Mouse (Mus musculus) kidney, adult 8-10 months (tissue): ENCODE results near the gene Lim2.
A peak's percentile ranks its signal among the peaks of the same experiment; 100 is the strongest.

Source experiments
- DNase-seq, 2 experiments: peaks; one replicate each; pipeline ENCODE4 v3.0.0; 2022

Lim2 gene

DNA sequence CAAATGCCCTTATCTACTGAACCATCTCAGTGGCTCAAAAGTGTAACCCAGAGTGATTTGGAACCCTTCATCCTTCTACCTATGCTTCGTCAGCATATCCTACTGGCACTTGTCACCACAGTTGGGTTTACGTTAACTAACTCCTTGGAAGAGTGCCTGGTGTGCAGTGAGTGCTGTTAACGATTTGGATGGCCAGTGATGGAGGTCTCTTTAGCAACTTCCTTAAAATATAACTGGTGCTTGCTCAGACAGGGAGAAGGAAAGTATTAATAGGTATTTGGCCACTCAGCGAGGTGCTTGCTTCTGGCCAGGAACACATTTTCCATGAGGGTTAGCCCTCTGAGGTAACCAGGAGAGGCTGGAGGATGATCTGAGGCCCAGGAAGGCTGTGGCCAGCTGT lies 20.3 kb downstream of the Lim2 start:
- peak; percentile 83 to 88 for DNase-seq

DNA sequence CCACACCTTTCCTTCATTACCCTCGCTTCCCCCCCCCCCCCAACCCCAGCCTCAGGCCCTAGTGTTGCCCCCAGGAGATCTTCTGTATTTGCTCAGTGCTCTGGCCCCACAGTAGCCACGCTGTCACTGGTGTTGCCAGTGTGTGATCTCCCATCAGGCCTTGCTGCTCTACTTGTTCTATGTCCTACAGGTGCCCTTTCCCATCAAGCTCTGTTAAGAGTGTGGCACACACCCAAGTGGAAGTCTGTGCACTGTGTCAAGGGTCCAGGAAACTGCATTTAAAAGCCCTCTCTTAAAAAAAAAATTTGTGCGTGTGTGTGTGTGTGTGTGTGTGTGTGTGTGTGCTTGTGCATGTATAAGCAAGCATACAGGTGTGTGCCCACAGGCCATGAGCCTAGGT lies 20.8 kb downstream of the Lim2 start:
- DNase-seq = peak; percentile 50 to 67

DNA sequence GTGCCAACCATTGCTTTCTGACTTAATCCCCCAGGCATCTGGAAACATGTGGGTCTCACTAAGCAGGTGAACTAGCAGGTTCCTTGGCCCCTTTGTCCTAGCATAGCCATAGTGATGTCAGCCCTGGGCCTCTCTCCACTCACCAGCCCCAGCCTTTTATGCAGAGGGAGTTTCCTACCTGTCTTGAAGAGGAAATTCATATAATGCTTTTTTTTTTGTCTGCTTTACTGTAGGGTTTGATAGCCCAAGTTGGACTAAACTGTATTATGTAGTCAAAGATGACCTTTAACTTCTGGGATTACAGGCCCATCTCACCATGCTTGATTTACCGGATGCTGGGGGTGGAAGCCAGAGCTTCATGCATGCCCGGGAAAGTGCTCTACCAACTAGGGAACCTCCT lies 22.3 kb downstream of the Lim2 start:
- no peak for DNase-seq

DNA sequence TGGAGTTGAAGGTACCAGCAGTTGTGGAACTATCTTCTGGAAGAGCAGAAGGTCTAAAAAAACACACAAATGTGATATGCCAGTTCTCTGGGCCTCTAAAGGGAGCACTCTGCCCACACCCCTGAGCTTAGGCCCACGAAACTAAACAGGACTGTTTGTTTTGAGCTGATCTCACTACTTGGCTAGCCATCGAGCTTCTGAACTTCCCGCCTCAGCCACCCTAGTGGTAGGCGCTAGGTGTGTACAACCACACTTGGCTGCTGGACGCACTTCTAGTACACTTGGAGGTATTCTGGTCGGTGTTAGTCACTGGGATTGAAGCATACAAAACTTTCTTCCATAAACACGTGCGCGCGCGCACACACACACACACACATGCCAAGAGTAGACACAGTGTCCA lies 24.3 kb downstream of the Lim2 start:
- no peak for DNase-seq

DNA sequence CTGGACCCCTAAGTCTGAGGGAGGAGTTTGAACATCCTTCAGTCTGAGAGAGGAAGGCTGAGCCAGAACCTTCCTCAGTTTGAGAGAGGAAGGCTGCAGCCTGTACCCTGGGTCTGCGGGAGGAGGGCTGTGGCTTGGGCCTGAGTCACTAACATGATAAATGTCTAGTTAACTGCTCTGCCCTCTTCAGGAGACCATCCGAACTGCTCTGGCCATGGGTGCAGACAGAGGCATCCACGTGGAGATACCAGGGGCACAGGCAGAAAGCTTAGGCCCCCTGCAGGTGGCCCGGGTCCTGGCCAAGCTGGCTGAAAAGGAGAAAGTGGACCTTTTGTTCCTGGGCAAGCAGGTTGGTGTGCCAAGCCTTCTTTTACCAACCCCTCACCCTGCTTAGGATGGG lies 25.1 kb downstream of the Lim2 start:
- peak in 1 of 2 experiments; percentile 50 for DNase-seq

DNA sequence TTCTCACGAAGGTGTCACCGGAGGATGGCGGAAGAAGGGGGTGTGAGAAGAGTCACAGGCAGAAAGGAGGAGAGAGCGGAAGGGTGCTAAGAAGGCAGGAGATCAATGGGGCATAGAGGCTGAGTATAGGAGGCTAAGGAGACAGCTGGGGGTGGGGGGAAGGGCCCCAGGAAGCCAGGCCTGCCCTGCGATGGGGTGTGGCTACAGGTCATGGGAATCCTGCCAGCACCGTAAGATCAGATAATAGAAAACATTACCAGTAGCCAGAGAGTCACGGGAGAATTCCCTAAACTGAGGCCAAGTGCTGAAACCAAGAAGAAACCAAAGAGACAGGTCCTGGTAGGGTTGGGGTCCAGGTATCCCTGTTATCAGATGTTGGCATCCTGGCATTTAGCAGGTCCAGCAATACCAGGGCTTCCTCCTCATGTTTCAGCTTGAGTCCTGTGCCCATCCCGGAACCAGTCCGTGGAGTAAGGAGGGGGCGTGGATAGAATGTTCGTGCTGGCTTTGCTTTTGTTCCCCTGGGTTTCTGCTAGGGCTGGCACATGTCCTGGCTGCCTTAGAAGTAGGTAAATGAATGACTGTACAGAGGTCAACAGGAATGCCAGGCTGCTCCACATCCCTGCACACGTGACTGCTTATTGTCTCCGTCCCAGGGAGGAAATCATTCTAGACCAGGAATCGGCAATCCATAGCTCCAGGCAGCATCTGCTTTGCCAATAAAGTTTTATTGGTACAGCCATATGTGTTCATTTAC lies 26.3 kb downstream of the Lim2 start:
- DNase-seq = peak; percentile 83 to 85

DNA sequence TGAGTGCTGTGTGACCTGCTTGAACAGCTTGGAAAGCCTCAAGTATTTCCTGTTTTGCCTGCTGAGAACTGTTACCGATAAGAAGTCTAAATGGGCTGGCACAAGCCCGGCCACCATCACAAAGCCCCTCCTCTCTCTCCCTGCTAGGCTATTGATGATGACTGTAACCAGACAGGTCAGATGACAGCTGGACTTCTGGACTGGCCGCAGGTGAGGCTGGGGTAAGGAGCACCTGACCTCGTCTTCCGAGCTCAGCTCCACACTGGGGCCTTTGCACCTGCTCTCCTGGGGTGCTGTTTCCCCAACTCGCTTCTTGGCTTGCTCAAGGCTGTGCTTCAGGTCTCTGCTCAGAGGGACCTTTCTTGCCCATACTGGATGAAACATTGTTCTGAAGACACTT lies 26.9 kb downstream of the Lim2 start:
- DNase-seq = peak; percentile 44 to 49

DNA sequence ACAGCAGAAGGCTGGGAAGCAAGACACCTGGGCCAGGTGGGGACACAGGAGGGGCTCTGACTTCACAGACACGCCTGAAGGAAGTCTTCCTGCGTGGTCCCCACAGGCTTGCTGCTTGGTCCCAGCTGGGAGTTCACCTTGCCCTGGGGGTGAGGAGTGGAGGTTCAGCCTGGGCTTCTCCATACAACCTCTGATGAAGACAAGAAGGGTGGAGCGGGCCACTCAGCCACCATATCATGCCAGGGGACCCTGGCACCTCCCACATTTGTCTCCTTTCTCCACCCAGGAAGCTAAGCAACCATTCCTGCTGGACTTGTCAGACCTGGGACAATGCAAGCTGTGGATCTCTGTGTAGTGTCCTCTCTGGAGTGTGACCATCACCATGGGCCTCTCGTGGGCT lies 35.4 kb downstream of the Lim2 start, which contains the start of gene Vsig10l:
TSS of gene Vsig10l (plus strand) at position 301 of the 400 bp plus-strand sequence.
- no peak for DNase-seq

DNA sequence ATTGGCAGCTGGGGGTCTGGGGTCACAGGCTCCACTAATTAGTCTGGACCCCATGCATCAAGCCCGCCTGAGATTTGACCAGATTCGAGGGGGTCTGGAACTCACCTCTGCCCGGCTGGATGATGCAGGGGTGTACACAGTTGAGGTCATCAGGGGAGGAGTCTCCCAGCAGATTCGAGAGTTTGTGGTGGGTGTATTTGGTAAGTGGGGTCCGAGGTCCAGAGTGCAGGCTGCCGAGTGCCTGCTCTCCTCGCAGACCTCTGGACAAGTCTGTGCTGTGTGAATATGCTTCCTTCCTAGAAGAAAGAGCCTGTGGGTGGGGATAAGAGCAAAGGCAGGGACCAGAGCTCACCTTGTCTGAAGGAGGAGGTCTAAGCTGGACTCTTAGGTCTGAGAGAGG lies 36.5 kb downstream of the Lim2 start:
- no peak for DNase-seq

DNA sequence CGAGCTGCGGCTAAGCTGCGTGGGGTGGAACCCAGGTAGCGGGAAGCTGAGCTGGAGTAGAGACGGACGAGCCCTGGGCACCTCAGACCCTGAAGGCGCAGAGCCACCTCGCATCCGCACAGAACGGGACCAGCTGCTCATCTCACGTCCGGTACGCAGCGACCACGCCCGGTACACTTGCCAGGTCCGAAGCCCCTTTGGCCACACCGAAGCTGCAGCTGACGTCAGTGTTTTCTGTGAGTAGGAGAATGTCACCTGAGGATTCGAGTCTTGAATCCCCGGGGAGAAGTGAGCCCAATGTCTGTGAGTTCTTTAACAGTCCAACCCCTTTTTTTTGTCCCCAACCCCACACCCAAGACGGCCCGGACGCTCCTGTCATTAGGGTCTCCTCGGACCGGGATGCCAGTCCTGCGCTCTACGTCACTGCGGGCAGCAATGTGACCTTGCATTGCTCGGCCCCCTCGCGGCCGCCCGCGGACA lies 37.4 kb downstream of the Lim2 start:
- no peak for DNase-seq

DNA sequence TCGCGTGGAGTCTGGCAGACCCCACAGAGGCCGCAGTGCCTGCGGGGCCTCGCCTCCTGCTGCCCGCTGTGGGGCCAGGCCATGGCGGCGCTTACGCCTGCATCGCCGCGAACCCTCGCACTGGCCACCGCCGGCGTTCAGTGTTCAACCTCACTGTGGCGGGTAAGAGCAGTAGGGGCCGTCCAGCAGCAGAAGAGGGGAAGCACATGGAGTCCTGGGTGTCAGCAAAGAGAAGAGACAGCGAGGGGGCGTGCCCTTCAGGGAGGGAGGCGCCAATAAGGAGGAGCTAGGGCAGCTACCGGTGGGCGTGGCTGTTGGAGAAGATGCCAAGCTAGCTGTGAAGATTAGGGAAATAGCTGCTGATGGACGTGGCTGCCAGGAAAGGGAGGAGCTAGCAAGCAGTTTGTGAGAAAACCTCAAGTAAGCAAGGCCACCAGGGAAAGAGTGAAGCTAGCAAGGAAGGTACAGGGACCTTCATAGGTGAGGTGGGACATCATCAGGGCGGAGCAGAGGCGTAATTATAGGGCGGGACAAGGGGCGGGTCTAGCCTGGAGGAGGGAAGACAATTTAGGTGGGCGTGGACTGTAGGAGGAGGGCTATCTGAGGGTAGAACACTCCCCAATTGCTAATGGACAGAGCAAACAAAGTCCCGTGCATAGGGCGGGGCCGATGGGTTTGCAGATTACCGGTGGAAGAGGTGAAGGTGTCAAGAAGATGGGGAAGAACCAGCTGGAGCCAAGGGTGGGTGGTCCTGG lies 38.1 kb downstream of the Lim2 start:
- DNase-seq = peak; percentile 92 to 95

DNA sequence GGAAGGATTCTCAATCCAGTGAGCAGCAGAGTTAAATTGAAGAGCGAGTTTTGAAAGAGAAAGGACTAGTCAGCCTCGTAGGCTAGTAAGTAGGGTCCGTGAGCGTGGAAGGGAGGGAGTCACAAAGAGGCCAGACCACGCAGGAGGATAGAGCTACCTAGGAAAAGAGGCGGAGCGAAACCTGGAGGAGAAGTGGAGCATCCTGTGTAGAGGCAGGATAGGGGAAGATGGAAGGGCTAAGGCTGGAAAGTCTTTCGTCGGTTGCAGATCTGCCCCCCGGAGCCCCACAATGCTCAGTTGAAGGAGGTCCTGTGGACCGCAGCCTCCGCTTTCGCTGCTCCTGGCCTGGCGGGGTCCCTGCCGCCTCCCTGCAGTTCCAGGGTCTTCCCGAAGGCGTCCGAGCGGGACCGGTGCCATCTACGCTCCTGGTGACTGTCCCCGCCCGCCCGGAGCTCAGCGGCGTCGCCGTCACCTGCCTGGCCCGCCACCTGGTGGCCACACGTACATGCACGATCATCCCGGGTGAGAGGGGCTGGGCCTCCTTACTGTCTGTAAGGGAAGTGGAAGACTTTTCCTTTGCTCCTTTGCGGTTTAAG lies 38.7 kb downstream of the Lim2 start:
- DNase-seq = peak; percentile 64 to 81

DNA sequence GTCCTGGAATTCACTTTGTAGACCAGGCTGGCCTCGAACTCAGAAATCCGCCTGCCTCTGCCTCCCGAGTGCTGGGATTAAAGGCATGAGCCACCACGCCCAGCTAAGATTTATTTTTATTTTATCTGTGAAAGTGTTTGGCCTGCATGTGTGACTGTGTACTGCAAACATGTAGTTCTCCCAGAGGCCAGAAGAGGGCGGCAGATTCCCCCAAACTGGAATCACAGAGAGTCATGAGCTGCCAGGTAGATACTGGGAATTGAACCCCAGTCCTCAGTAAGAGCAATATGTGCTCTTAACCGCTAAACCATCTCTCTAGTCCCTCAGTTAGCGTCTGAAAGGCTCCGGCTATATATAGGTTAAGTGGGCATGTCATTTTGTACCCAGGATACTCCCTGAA lies 42.9 kb downstream of the Lim2 start:
- DNase-seq = peak in 1 of 2 experiments; percentile 49

DNA sequence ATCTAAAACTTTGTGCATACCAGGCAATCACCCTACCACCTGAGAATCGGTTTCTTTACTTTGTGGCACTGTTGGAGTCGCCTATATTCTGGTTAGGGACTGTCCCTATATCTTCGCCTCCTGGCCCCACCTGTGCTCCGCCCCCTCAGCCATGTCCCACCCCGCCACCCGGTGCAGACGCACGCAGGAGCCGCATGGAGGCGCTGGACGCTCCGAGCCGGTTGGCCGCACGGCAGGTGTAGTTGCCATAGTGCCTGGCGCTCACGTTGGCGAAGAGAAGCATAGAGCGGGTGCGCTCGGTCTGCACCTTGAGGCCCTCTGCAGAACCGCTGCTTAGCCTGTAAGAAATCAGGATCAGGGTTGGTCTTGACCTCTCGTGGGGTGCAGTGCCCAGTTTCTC lies 48.2 kb downstream of the Lim2 start:
- DNase-seq = no peak

DNA sequence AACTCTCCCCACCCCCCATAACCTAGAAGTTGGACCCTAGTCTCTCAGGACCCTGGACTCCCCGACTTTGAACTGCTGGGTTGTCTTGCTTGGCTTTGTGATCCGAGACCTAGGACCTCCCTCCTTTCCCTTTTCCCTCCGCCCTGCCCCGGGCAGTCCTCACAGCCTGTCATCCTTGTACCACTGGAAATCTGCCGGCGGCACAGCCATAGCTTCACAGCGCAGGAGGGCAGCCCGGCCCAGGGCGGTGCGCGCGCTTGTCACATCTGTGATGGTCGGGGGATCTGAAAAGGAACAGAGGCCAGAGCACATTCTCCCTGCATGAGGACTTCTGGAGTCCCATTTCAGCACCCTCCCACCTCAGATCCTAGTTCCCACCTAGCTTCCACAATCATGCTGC lies 48.9 kb downstream of the Lim2 start:
- no peak for DNase-seq

DNA sequence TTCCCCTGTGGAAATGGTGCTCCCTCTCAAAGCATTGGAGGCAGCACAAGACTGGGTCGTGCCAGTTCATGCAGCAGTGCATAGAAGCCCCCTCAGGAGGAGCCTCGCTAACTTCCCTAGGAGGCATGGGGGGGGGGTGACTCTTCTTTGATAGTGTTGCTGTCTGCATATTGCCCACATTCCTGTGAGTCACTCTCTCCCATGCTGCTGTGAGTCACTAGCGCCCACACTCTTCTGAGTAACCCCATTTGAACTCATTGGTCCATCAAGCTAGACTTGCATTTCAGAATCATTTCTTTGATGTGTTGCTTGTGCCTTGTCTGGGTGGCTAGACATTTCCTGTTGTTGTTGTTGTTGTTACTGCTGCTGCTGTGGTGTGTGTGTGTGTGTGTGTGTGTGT lies 53.7 kb downstream of the Lim2 start:
- DNase-seq = no peak

DNA sequence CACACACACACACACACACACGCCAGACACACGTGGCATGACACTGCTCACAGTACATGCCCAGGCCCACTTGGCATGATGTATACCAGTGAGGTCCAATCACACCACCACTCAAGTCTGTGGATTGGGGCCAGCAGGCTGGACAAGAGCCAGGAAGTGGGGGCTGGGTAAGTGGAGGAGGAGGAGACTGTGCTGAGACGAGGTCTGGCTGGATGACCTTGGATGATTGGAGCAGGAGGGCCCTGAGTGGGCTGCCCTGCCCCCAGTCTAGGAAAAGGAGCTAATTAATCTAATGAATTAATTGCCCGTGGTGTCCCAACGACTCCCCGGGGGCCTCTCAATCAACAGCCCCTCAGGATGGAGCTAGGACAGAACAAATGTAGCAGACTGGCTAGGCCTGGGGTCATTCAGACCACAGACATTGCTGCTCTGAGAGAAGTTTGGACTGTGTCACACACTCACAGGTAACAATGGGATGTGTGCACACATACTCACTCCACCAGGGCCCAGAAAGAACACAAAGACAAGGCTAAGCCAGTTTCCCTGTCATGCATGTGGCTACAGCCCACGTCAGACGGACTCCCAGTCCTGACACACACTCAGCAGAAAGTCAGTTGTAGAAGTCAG lies 54.7 kb downstream of the Lim2 start:
- DNase-seq = peak; percentile 22 to 24

DNA sequence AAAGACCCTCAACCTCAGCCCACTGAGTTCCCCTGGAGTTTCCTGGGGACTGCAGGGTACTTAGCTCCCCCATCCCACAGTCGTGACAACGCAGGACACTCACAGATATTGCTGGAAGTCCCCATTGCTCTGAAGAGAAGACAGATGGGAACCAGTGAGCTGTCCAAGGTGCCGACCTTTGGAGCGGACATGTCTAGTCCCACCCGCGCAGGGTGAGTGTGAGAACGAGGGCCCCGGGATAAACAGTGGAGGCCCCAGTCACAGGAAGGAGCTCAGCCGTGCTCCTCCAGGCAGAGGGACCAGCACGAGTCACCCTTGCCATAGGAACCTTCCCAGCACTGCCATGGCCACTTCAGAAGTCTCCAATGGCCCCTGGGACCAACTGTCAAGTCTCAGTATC lies 55.8 kb downstream of the Lim2 start:
- no peak for DNase-seq
